Mouse (Mus musculus) kidney, adult 11 months (tissue): ENCODE data around the gene Mrgprb1.
"Not testable (repeated sequence)": the region's sequence is repeated elsewhere in the genome, so short reads cannot be mapped to it uniquely, and the experiment has no call there.

Experiments
- DNase-seq: peaks from one replicate; pipeline ENCODE4 v3.0.0; 2022

The Mrgprb1 gene

DNA sequence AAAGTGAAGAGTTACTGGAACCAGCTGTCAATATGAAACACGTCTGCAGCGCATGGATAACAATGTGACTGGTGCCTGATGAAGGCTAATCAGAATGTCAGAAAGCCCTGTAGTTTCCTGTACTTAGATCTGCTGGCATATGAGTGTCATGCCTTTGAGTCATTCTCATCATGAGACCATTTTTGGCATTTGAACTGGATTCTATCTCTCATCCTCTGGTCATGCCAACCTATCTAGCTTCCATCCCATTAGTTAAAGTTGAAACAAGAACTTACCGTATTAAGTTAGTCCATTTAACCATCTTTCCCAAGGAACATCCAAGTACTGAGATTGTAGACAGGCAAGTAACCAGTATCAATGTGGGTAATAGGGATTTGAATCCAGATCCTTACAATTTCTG is at the start of gene Mrgprb1:
Mrgprb1 (minus strand) TSS at position 101 of the 400 bp plus-strand sequence.
- DNase-seq, result no peak

DNA sequence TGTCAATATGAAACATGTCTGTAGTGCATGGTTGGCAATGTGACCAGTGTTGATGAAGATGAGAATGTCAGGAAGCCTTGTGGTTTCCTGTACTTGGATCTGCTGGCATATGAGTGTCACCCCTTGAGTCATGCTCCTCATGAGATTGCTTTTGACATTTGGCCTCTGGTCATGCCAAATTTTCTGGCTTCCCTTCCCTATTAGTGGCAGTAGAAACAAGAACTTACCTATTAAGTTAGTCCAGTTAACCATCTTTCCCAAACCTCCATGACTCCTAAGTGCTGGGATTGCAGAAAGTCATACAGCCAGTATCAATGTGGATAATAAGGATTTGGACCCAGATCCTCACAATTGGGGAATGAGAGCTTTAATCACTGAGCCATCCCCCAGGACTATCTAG is 43.1 kb upstream of the Mrgprb1 start, which contains the start of gene Mrgprx2:
Mrgprx2 (minus strand) TSS at position 101 of the 400 bp plus-strand sequence.
- DNase-seq, result no peak

DNA sequence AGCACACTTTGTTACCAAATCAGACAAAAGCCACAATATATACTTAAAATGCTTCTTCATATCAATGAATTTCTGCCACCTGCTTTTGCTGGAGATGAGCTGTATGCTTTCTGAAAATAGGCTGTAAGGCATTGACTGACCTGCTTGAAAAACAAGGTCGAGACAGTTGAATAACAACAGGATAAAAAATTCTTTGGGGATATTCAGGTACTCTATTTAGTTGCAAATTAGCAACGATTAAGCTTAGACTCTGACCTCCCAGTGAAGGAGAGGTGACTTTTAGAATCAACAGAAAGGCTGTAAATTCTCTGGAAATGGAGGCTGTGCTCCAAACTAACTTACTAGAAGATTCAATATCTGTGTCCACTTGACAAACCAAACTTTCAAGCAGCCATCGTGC is 19.6 kb downstream of the Mrgprb1 start:
- DNase-seq, result no peak

DNA sequence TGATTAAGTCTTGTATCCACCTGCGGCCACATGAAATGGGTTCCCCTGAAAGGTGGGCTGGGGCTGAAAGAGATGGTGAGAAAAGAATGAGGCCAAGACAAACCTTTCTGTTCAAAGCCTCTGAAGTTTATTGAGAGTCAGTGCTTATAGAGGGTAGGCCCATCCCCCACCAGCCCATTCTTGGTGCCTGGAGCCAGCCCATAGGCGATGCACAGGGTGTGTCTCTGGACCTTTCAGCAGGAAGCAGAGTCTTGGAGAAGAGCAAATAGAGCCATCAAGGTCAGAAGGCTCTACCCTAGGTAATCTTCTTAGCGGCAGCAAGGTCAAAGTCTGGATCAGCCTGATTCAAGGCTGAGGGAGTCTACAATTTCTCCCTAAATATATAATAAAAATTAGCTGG is 20.2 kb downstream of the Mrgprb1 start:
- DNase-seq, result not testable (repeated sequence)
